Mouse (Mus musculus) forebrain, embryonic 12.5 days (tissue): Measurements from ENCODE around the gene Echdc2. TPM values are rescaled to one million over a fixed set of nuclear protein-coding genes. Genes with fewer than 3 reads are reported as not detected.
A peak's percentile ranks its signal among the peaks of the same experiment; 100 is the strongest.

Source experiments
- ATAC-seq: fragments of 200-750 bp; cut with Nextera tagmentation; 2 replicates; pipeline ENCODE4 v1.8.0; 2017; ENCODE audit warnings: moderate TSS enrichment; ENCODE audit not compliant: low FRiP score
- H3K27ac ChIP-seq: fragments of 300-500 bp; sonication (generic); 2 replicates; pipeline ENCODE4 v1.5.1; 2016; ENCODE audit warnings: mild to moderate bottlenecking
- H3K27me3 ChIP-seq: fragments of 300-500 bp; sonication (generic); 2 replicates; pipeline ENCODE4 v1.6.1; 2016; ENCODE audit warnings: mild to moderate bottlenecking
- H3K36me3 ChIP-seq: fragments of 300-500 bp; sonication (generic); replicated peaks from 2 replicates; pipeline ENCODE4 v1.6.1; 2016; ENCODE audit warnings: mild to moderate bottlenecking
- H3K4me1 ChIP-seq: fragments of 300-500 bp; sonication (generic); 2 replicates; pipeline ENCODE4 v1.6.1; 2016
- H3K4me2 ChIP-seq: fragments of 300-500 bp; sonication (generic); 2 replicates; pipeline ENCODE4 v1.6.1; 2016; ENCODE audit warnings: mild to moderate bottlenecking, moderate library complexity
- H3K4me3 ChIP-seq: fragments of 300-500 bp; sonication (generic); replicated peaks from 2 replicates; pipeline ENCODE4 v1.5.1; 2016; ENCODE audit warnings: mild to moderate bottlenecking
- H3K9ac ChIP-seq: fragments of 300-500 bp; sonication (generic); 2 replicates; pipeline ENCODE4 v1.6.1; 2016; ENCODE audit warnings: mild to moderate bottlenecking
- H3K9me3 ChIP-seq: fragments of 300-500 bp; sonication (generic); 2 replicates; pipeline ENCODE4 v1.6.1; 2016
- WGBS: fragments of 180-500 bp; shearing (Covaris S2); methylation state at CpG from one replicate; pipeline ENCODE4 v1.1.7; 2016; 5-methylcytosine and 5-hydroxymethylcytosine counted together
- polyA plus RNA-seq: library from polyadenylated mRNA; unstranded; fragments of >200 nt; fragmentation: Nextera tagmentation; extraction: Ambion mirVana; gene quantifications from 2 replicates; pipeline ENCODE4 v1.2.1, GENCODE M21; 2016

Echdc2 gene
- polyA plus RNA-seq, 1 experiment from 2014 or later: 16.0 TPM

GRCm38 (mm10) chr4:108217332-108218179, 52.3 kb downstream of the Echdc2 start, which contains the start of gene Zyg11a:
Gene Zyg11a (minus strand): TSS chr4:108218048.
- no peaks in the 10 kb centered on the region for H3K36me3 ChIP-seq
- WGBS: 1% methylated on average over 81 of the region's 107 CpGs
- peaks cover 8% of the 10 kb centered on the region for H3K4me1 ChIP-seq
- peak within 1 kb of the TSS; percentile 36; the same call in 1 of the 2 replicates for H3K9ac ChIP-seq
- H3K27me3 ChIP-seq: peaks cover 58% of the 10 kb centered on the region
- peak within 1 kb of the TSS; percentile 61 for H3K4me2 ChIP-seq
- no peak for ATAC-seq
- H3K4me3 ChIP-seq: peak within 1 kb of the TSS; percentile 45
- no peaks in the 10 kb centered on the region for H3K9me3 ChIP-seq
- H3K27ac ChIP-seq: no peak within 1 kb of the TSS

- Histone ChIP-seq H3K9me3 (no peaks in the 10 kb centered on the region), H3K9ac (no peak overlapping the region), H3K36me3 (no peaks in the 10 kb centered on the region), H3K27me3 (peaks cover 58% of the 10 kb centered on the region), H3K4me1 (peaks cover 8% of the 10 kb centered on the region), H3K4me3 (no peak overlapping the region), H3K27ac (no peak overlapping the region), H3K4me2 (no peak overlapping the region; the same call in 1 of the 2 replicates)
- WGBS: 5% methylated on average over 9 of the region's 9 CpGs
- ATAC-seq: no peak
Observed at GRCm38 (mm10) chr4:108219019-108219418, 53.8 kb downstream of the Echdc2 start.

- WGBS: 87% methylated on average over 5 of the region's 5 CpGs
Observed at GRCm38 (mm10) chr4:108222507-108222906, 57.3 kb downstream of the Echdc2 start.

GRCm38 (mm10) chr4:108225341-108225872, 60.2 kb downstream of the Echdc2 start:
- H3K9me3 ChIP-seq: no peaks in the 10 kb centered on the region
- H3K27me3 ChIP-seq: peaks cover 5% of the 10 kb centered on the region; the same call in 1 of the 2 replicates
- WGBS: 58% methylated on average over 3 of the region's 3 CpGs
- ATAC-seq: no peak
- no peak overlapping the region for H3K27ac ChIP-seq
- H3K4me1 ChIP-seq: no peaks in the 10 kb centered on the region
- H3K4me3 ChIP-seq: no peak overlapping the region
- H3K4me2 ChIP-seq: no peak overlapping the region
- H3K36me3 ChIP-seq: no peaks in the 10 kb centered on the region
- H3K9ac ChIP-seq: no peak overlapping the region

More at GRCm38 (mm10) chr4:108222507-108222906, 57.3 kb downstream of the Echdc2 start:
- no peak for ATAC-seq
- peaks cover 5% of the 10 kb centered on the region for H3K4me1 ChIP-seq
- H3K36me3 ChIP-seq: no peaks in the 10 kb centered on the region
- H3K4me3 ChIP-seq: no peak overlapping the region
- H3K27ac ChIP-seq: no peak overlapping the region
- peaks cover 30% of the 10 kb centered on the region for H3K27me3 ChIP-seq
- H3K9me3 ChIP-seq: no peaks in the 10 kb centered on the region
- H3K9ac ChIP-seq: no peak overlapping the region
- no peak overlapping the region for H3K4me2 ChIP-seq

Other genes with a start within 250 kb of the Echdc2 start
- gene Cpt2, start 241.8 kb upstream of the Echdc2 start, polyA plus RNA-seq: 25.1 and 25.4 TPM in 2 replicates
- gene Slc1a7, start 197.1 kb upstream of the Echdc2 start, polyA plus RNA-seq: not detected in 2 replicates
- 0.21 and 0.27 TPM in 2 replicates for gene Podn, start 69.0 kb upstream of the Echdc2 start, polyA plus RNA-seq
- 203 and 208 TPM in 2 replicates for gene Scp2, start 20.4 kb upstream of the Echdc2 start, polyA plus RNA-seq
- not detected in 2 replicates for gene Zyg11a, start 52.6 kb downstream of the Echdc2 start, polyA plus RNA-seq
- 26.2 and 31.1 TPM in 2 replicates for gene Zyg11b, start 135.7 kb downstream of the Echdc2 start, polyA plus RNA-seq
- 49.0 and 49.3 TPM in 2 replicates for gene Coa7, start 162.7 kb downstream of the Echdc2 start, polyA plus RNA-seq
- 2.2 and 2.3 TPM in 2 replicates for gene Shisal2a, start 217.9 kb downstream of the Echdc2 start, polyA plus RNA-seq
- gene Gpx7, start 241.5 kb downstream of the Echdc2 start, polyA plus RNA-seq: 29.2 and 35.1 TPM in 2 replicates